Mouse (Mus musculus) liver, postnatal 0 days (tissue): ENCODE measurements around the gene Gpr87. TPM values are rescaled to one million over a fixed set of nuclear protein-coding genes. Genes with fewer than 3 reads are reported as not detected.

Experiments used
- ATAC-seq: fragments of 200-750 bp; cut with Nextera tagmentation; 2 replicates; pipeline ENCODE4 v1.8.0; 2017; ENCODE audit warnings: mild to moderate bottlenecking, moderate library complexity
- DNase-seq: peaks from one replicate; pipeline ENCODE4 v3.0.0-alpha.2; 2016
- H3K27ac ChIP-seq: fragments of 300-500 bp; sonication (generic); 2 replicates; pipeline ENCODE4 v1.5.1; 2014; ENCODE audit warnings: antibody characterized with exemption, moderate library complexity, mild to moderate bottlenecking, low read depth
- H3K27me3 ChIP-seq: fragments of 300-500 bp; sonication (generic); 2 replicates; pipeline ENCODE4 v1.6.1; 2014; ENCODE audit warnings: low read length, control low read depth, mixed read lengths; ENCODE audit not compliant: insufficient read depth
- H3K36me3 ChIP-seq: fragments of 300-500 bp; sonication (generic); replicated peaks from 2 replicates; pipeline ENCODE4 v1.6.1; 2014; ENCODE audit warnings: mild to moderate bottlenecking, control low read depth, low read length, moderate library complexity, mixed read lengths; ENCODE audit not compliant: insufficient read depth
- H3K4me1 ChIP-seq: fragments of 300-500 bp; sonication (generic); 2 replicates; pipeline ENCODE4 v1.6.1; 2014; ENCODE audit warnings: antibody characterized with exemption, mild to moderate bottlenecking, control low read depth; ENCODE audit not compliant: insufficient read depth
- H3K4me2 ChIP-seq: fragments of 300-500 bp; sonication (generic); 2 replicates; pipeline ENCODE4 v1.6.1; 2014; ENCODE audit warnings: low read depth, mild to moderate bottlenecking, low read length, moderate library complexity, mixed read lengths
- H3K4me3 ChIP-seq: fragments of 300-500 bp; sonication (generic); 2 replicates; pipeline ENCODE4 v1.5.1; 2014; ENCODE audit warnings: low read depth, low read length
- H3K9ac ChIP-seq: fragments of 300-500 bp; sonication (generic); replicated peaks from 2 replicates; pipeline ENCODE4 v1.6.1; 2014; ENCODE audit warnings: mild to moderate bottlenecking, moderate library complexity
- H3K9me3 ChIP-seq: fragments of 300-500 bp; sonication (generic); 2 replicates; pipeline ENCODE4 v1.6.1; 2016; ENCODE audit warnings: mild to moderate bottlenecking, control low read depth, low read length, mixed read lengths
- CTCF ChIP-seq: sonication (generic); IDR thresholded peaks from 2 replicates; pipeline ENCODE4 v1.5.1; 2016; ENCODE audit warnings: antibody characterized with exemption, low read depth
- EP300 ChIP-seq: IDR thresholded peaks from 2 replicates; pipeline ENCODE4 v1.6.1; 2016; ENCODE audit warnings: antibody characterized with exemption, low read depth, mild to moderate bottlenecking
- WGBS: fragments of 180-500 bp; shearing (Covaris S2); extraction: QIAGEN DNeasy Blood & Tissue Kit; methylation state at CpG from one replicate; pipeline ENCODE4 v1.1.7; 2014; ENCODE audit not compliant: insufficient replicate concordance; 5-methylcytosine and 5-hydroxymethylcytosine counted together
- polyA plus RNA-seq: library from polyadenylated mRNA; unstranded; fragments of >200 nt; fragmentation: Nextera tagmentation; extraction: Ambion mirVana; gene quantifications from 2 replicates; pipeline ENCODE4 v1.2.1, GENCODE M21; 2015

Gpr87 gene
- polyA plus RNA-seq, 1 experiment from 2014 or later = not detected

DNA sequence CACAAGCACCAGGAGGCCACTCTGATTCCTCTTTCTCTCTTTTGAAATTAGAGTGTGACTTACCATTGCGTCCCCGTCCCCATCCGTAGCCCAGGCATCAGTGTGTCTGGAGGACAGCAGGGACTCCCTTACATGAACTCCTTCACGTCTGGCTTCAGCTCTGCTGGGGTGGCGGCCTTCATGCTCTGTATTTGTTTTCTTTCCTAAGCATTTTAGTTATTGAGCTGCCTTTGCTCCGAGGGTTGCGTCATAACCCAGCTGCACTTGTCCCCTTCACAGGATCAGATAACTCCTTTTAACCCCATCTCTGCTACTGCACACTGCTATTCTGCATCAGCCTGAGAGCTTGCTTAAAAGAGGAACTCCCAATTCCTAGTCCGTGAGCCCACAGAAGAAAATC is 64.5 kb downstream of the Gpr87 start:
- H3K27me3 ChIP-seq = no peaks in the 10 kb centered on the region
- no peak for TF ChIP-seq CTCF
- no peak for TF ChIP-seq EP300
- DNase-seq (peak; percentile 64), ATAC-seq (peak; percentile 83)
- H3K9ac ChIP-seq = peak overlapping the region; percentile 56; the same call in 1 of the 2 replicates
- no peaks in the 10 kb centered on the region for H3K36me3 ChIP-seq
- peak overlapping the region; percentile 65 for H3K4me2 ChIP-seq
- peak overlapping the region; percentile 43 for H3K4me3 ChIP-seq
- no peaks in the 10 kb centered on the region for H3K9me3 ChIP-seq
- WGBS = 16% methylated on average over 8 of the region's 8 CpGs
- peak overlapping the region; percentile 79 for H3K27ac ChIP-seq
- peaks cover 9% of the 10 kb centered on the region for H3K4me1 ChIP-seq

DNA sequence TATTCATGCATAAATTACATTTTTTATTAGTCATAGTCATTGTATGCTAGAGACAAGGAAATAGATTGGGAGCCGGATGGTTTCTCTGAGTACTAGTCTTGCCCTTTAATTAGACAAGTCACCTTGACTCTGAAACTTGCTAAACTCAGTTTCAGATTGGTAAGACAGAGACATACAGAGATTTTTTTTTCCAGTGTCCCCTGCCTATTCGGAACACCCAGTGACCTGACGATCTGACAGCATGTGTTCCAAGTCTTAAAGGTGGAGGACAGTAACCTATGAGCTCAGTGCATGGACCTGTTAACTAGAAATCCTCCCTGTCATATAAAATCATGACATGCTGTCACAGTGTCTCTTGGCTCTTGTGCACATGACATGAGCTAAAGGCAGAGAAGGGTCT is 65.4 kb downstream of the Gpr87 start:
- H3K36me3 ChIP-seq = no peaks in the 10 kb centered on the region
- H3K4me3 ChIP-seq = peak overlapping the region; percentile 43
- peak overlapping the region; percentile 65 for H3K4me2 ChIP-seq
- ATAC-seq (no peak), DNase-seq (no peak)
- no peak overlapping the region for H3K9ac ChIP-seq
- 61% methylated on average over 3 of the region's 3 CpGs for WGBS
- no peaks in the 10 kb centered on the region for H3K9me3 ChIP-seq
- H3K27me3 ChIP-seq = no peaks in the 10 kb centered on the region
- peak overlapping the region; percentile 40; the same call in 1 of the 2 replicates for H3K27ac ChIP-seq
- H3K4me1 ChIP-seq = peaks cover 15% of the 10 kb centered on the region
- TF ChIP-seq EP300 = no peak
- no peak for TF ChIP-seq CTCF

Other genes with a start within 250 kb of the Gpr87 start
- 0.52 and 0.67 TPM in 2 replicates for gene Med12l, start 189.3 kb downstream of the Gpr87 start, polyA plus RNA-seq
- gene Gpr171, start 93.3 kb downstream of the Gpr87 start, polyA plus RNA-seq = 2.0 and 2.1 TPM in 2 replicates
- 7.3 and 9.4 TPM in 2 replicates for gene P2ry14, start 41.5 kb downstream of the Gpr87 start, polyA plus RNA-seq
- gene P2ry13, start 15.8 kb upstream of the Gpr87 start, polyA plus RNA-seq = 4.4 and 4.6 TPM in 2 replicates
- 3.0 and 3.3 TPM in 2 replicates for gene P2ry12, start 67.8 kb upstream of the Gpr87 start, polyA plus RNA-seq
- gene Igsf10, start 149.3 kb upstream of the Gpr87 start, polyA plus RNA-seq = 0.32 and 0.41 TPM in 2 replicates